Mouse (Mus musculus) liver, embryonic 15.5 days (tissue): ENCODE measurements at regions not wholly inside any gene's neighbourhood (a gene's known extent, or its start where the extent isn't known, plus 50 kb on each side); places are given as distances from the start of the nearest gene placed in this dataset.
A peak's percentile ranks its signal among the peaks of the same experiment; 100 is the strongest.

Experiments
- ATAC-seq: fragments of 200-750 bp; cut with Nextera tagmentation; 2 replicates; pipeline ENCODE4 v1.8.0; 2017; ENCODE audit warnings: moderate number of reproducible peaks, mild to moderate bottlenecking, moderate library complexity; ENCODE audit not compliant: insufficient read depth
- H3K27ac ChIP-seq: fragments of 300-500 bp; sonication (generic); replicated peaks from 2 replicates; pipeline ENCODE4 v1.5.1; 2015; ENCODE audit warnings: mild to moderate bottlenecking, inconsistent platforms
- H3K27me3 ChIP-seq: fragments of 300-500 bp; sonication (generic); 2 replicates; pipeline ENCODE4 v1.6.1; 2015; ENCODE audit warnings: mild to moderate bottlenecking, inconsistent platforms
- H3K36me3 ChIP-seq: fragments of 300-500 bp; sonication (generic); replicated peaks from 2 replicates; pipeline ENCODE4 v1.6.1; 2015; ENCODE audit warnings: moderate library complexity, mild to moderate bottlenecking, inconsistent platforms
- H3K4me1 ChIP-seq: fragments of 300-500 bp; sonication (generic); replicated peaks from 2 replicates; pipeline ENCODE4 v1.6.1; 2015; ENCODE audit warnings: inconsistent platforms
- H3K4me2 ChIP-seq: fragments of 300-500 bp; sonication (generic); 2 replicates; pipeline ENCODE4 v1.6.1; 2015; ENCODE audit warnings: moderate library complexity, mild to moderate bottlenecking, inconsistent platforms
- H3K4me3 ChIP-seq: fragments of 300-500 bp; sonication (generic); replicated peaks from 2 replicates; pipeline ENCODE4 v1.5.1; 2015; ENCODE audit warnings: mild to moderate bottlenecking, inconsistent platforms
- H3K9ac ChIP-seq: fragments of 300-500 bp; sonication (generic); 2 replicates; pipeline ENCODE4 v1.6.1; 2015; ENCODE audit warnings: moderate library complexity, mild to moderate bottlenecking, inconsistent platforms
- H3K9me3 ChIP-seq: fragments of 300-500 bp; sonication (generic); replicated peaks from 2 replicates; pipeline ENCODE4 v1.6.1; 2016; ENCODE audit warnings: inconsistent platforms
- WGBS: fragments of 180-500 bp; shearing (Covaris S2); methylation state at CpG from one replicate; pipeline ENCODE4 v1.1.7; 2015; ENCODE audit warnings: mixed read lengths; ENCODE audit not compliant: insufficient replicate concordance; 5-methylcytosine and 5-hydroxymethylcytosine counted together

- Histone ChIP-seq H3K27ac (no peak overlapping the region), H3K4me2 (no peak overlapping the region), H3K4me3 (no peak overlapping the region), H3K9me3 (no peaks in the 10 kb centered on the region), H3K27me3 (peaks cover 8% of the 10 kb centered on the region; the same call in 1 of the 2 replicates), H3K9ac (no peak overlapping the region), H3K4me1 (peaks cover 12% of the 10 kb centered on the region), H3K36me3 (no peaks in the 10 kb centered on the region)
- WGBS, result 26% methylated on average over 1 of the region's 1 CpGs
- no peak for ATAC-seq
Observed at GRCm38 (mm10) chr7:145034385-145034784, 94.7 kb upstream of the Ccnd1 start.

GRCm38 (mm10) chr7:145031275-145031674, 91.5 kb upstream of the Ccnd1 start:
- Histone ChIP-seq H3K9ac (no peak overlapping the region), H3K4me3 (no peak overlapping the region)
- no peak for ATAC-seq

GRCm38 (mm10) chr7:145030635-145031141, 91.0 kb upstream of the Ccnd1 start:
- H3K9ac ChIP-seq, result no peak overlapping the region

More at GRCm38 (mm10) chr7:145031275-145031674, 91.5 kb upstream of the Ccnd1 start:
- H3K4me2 ChIP-seq, result peak overlapping the region; percentile 58
- H3K27ac ChIP-seq, result no peak overlapping the region
- WGBS, result 22% methylated on average over 7 of the region's 7 CpGs
- no peaks in the 10 kb centered on the region for H3K9me3 ChIP-seq
- peaks cover 12% of the 10 kb centered on the region for H3K4me1 ChIP-seq
- H3K36me3 ChIP-seq, result no peaks in the 10 kb centered on the region
- peaks cover 8% of the 10 kb centered on the region; the same call in 1 of the 2 replicates for H3K27me3 ChIP-seq

GRCm38 (mm10) chr7:145029622-145030021, 89.9 kb upstream of the Ccnd1 start:
- ATAC-seq, result no peak

More at GRCm38 (mm10) chr7:145030635-145031141, 91.0 kb upstream of the Ccnd1 start:
- Histone ChIP-seq H3K9me3 (no peaks in the 10 kb centered on the region), H3K4me3 (peak overlapping the region; percentile 24; the same call in 1 of the 2 replicates), H3K27me3 (peaks cover 8% of the 10 kb centered on the region; the same call in 1 of the 2 replicates), H3K27ac (0 out of 2 replicates have a peak overlapping the region, but pooled peaks have one; percentile 41), H3K4me1 (peaks cover 16% of the 10 kb centered on the region), H3K36me3 (no peaks in the 10 kb centered on the region), H3K4me2 (peak overlapping the region; percentile 58)
- 2% methylated on average over 21 of the region's 22 CpGs for WGBS
- peak; percentile 71 for ATAC-seq

GRCm38 (mm10) chr7:145029124-145029523, 89.4 kb upstream of the Ccnd1 start:
- H3K9me3 ChIP-seq, result no peaks in the 10 kb centered on the region
- H3K4me2 ChIP-seq, result no peak overlapping the region
- peaks cover 8% of the 10 kb centered on the region; the same call in 1 of the 2 replicates for H3K27me3 ChIP-seq
- no peaks in the 10 kb centered on the region for H3K36me3 ChIP-seq
- 28% methylated on average over 4 of the region's 4 CpGs for WGBS
- no peak overlapping the region for H3K4me3 ChIP-seq
- peaks cover 20% of the 10 kb centered on the region for H3K4me1 ChIP-seq
- no peak for ATAC-seq
- H3K9ac ChIP-seq, result no peak overlapping the region
- H3K27ac ChIP-seq, result no peak overlapping the region

More at GRCm38 (mm10) chr7:145029622-145030021, 89.9 kb upstream of the Ccnd1 start:
- Histone ChIP-seq H3K9me3 (no peaks in the 10 kb centered on the region), H3K4me3 (no peak overlapping the region), H3K27me3 (peaks cover 8% of the 10 kb centered on the region; the same call in 1 of the 2 replicates), H3K36me3 (no peaks in the 10 kb centered on the region), H3K27ac (no peak overlapping the region), H3K4me1 (peaks cover 20% of the 10 kb centered on the region), H3K4me2 (no peak overlapping the region), H3K9ac (no peak overlapping the region)
- WGBS, result 59% methylated on average over 4 of the region's 4 CpGs

- no peaks in the 10 kb centered on the region for H3K9me3 ChIP-seq
- no peaks in the 10 kb centered on the region for H3K36me3 ChIP-seq
- no peak overlapping the region for H3K4me2 ChIP-seq
- peaks cover 8% of the 10 kb centered on the region; the same call in 1 of the 2 replicates for H3K27me3 ChIP-seq
- ATAC-seq, result no peak
- H3K4me3 ChIP-seq, result no peak overlapping the region
- H3K4me1 ChIP-seq, result peaks cover 20% of the 10 kb centered on the region
- H3K27ac ChIP-seq, result no peak overlapping the region
- 75% methylated on average over 4 of the region's 4 CpGs for WGBS
- no peak overlapping the region for H3K9ac ChIP-seq
Observed at GRCm38 (mm10) chr7:145027061-145027460, 87.3 kb upstream of the Ccnd1 start.

GRCm38 (mm10) chr7:145026014-145026285, 86.2 kb upstream of the Ccnd1 start:
- WGBS, result 54% methylated on average over 5 of the region's 5 CpGs
- Histone ChIP-seq H3K27ac (no peak overlapping the region), H3K27me3 (peaks cover 8% of the 10 kb centered on the region; the same call in 1 of the 2 replicates), H3K4me2 (no peak overlapping the region), H3K4me3 (no peak overlapping the region), H3K9me3 (no peaks in the 10 kb centered on the region), H3K9ac (no peak overlapping the region), H3K4me1 (peaks cover 16% of the 10 kb centered on the region), H3K36me3 (no peaks in the 10 kb centered on the region)
- no peak for ATAC-seq

GRCm38 (mm10) chr7:145025186-145026013, 85.7 kb upstream of the Ccnd1 start:
- no peaks in the 10 kb centered on the region for H3K9me3 ChIP-seq
- ATAC-seq, result peak; percentile 51
- 6% methylated on average over 6 of the region's 6 CpGs for WGBS
- peaks cover 11% of the 10 kb centered on the region for H3K4me1 ChIP-seq
- no peaks in the 10 kb centered on the region for H3K36me3 ChIP-seq
- H3K4me3 ChIP-seq, result no peak overlapping the region
- H3K4me2 ChIP-seq, result no peak overlapping the region
- H3K27ac ChIP-seq, result no peak overlapping the region
- no peak overlapping the region for H3K9ac ChIP-seq
- H3K27me3 ChIP-seq, result peaks cover 5% of the 10 kb centered on the region; the same call in 1 of the 2 replicates

GRCm38 (mm10) chr7:145024651-145025050, 84.9 kb upstream of the Ccnd1 start:
- peaks cover under 1% of the 10 kb centered on the region; the same call in 1 of the 2 replicates for H3K27me3 ChIP-seq
- ATAC-seq, result no peak
- peaks cover 7% of the 10 kb centered on the region; the same call in 1 of the 2 replicates for H3K4me1 ChIP-seq
- no peaks in the 10 kb centered on the region for H3K36me3 ChIP-seq
- no peak overlapping the region for H3K9ac ChIP-seq
- H3K4me2 ChIP-seq, result no peak overlapping the region
- H3K4me3 ChIP-seq, result no peak overlapping the region
- H3K9me3 ChIP-seq, result no peaks in the 10 kb centered on the region
- 47% methylated on average over 2 of the region's 2 CpGs for WGBS
- H3K27ac ChIP-seq, result no peak overlapping the region

- ATAC-seq, result no peak
- Histone ChIP-seq H3K27me3 (no peaks in the 10 kb centered on the region), H3K9me3 (no peaks in the 10 kb centered on the region), H3K4me3 (no peak overlapping the region), H3K4me1 (no peaks in the 10 kb centered on the region), H3K9ac (no peak overlapping the region), H3K27ac (no peak overlapping the region), H3K36me3 (no peaks in the 10 kb centered on the region), H3K4me2 (no peak overlapping the region)
- 29% methylated on average over 2 of the region's 2 CpGs for whole genome bisulfite sequencing
Observed at GRCm38 (mm10) chr7:145019137-145019536, 79.4 kb upstream of the Ccnd1 start.

GRCm38 (mm10) chr7:145018149-145018548, 78.4 kb upstream of the Ccnd1 start:
- 41% methylated on average over 3 of the region's 3 CpGs for WGBS
- H3K36me3 ChIP-seq, result no peaks in the 10 kb centered on the region
- no peak overlapping the region for H3K9ac ChIP-seq
- H3K27ac ChIP-seq, result no peak overlapping the region
- H3K4me1 ChIP-seq, result no peaks in the 10 kb centered on the region
- no peak for ATAC-seq
- no peaks in the 10 kb centered on the region for H3K9me3 ChIP-seq
- H3K4me2 ChIP-seq, result no peak overlapping the region
- H3K27me3 ChIP-seq, result no peaks in the 10 kb centered on the region
- H3K4me3 ChIP-seq, result no peak overlapping the region
